Mouse (Mus musculus) embryonic facial prominence, embryonic 11.5 days (tissue): Measurements from ENCODE around the gene Prl2c3. TPM values are rescaled to one million over a fixed set of nuclear protein-coding genes. Genes with fewer than 3 reads are reported as not detected.
"Not testable (repeated sequence)": the region's sequence is repeated elsewhere in the genome, so short reads cannot be mapped to it uniquely, and the experiment has no call there.

Experiments
- ATAC-seq: fragments of 200-750 bp; cut with Nextera tagmentation; replicated peaks from 2 replicates; pipeline ENCODE4 v1.8.0; 2017; ENCODE audit warnings: low read depth; ENCODE audit not compliant: insufficient number of reproducible peaks, low FRiP score, low TSS enrichment
- DNase-seq: peaks from one replicate; pipeline ENCODE4 v3.0.0-alpha.2; 2015; ENCODE audit warnings: low spot score
- H3K27ac ChIP-seq: fragments of 300-500 bp; sonication (generic); replicated peaks from 2 replicates; pipeline ENCODE4 v1.5.1; 2014; ENCODE audit warnings: mild to moderate bottlenecking, low read depth, low read length, control low read depth
- H3K27me3 ChIP-seq: fragments of 300-500 bp; sonication (generic); 2 replicates; pipeline ENCODE4 v1.6.1; 2014; ENCODE audit warnings: mild to moderate bottlenecking, low read length, moderate library complexity, mixed read lengths; ENCODE audit not compliant: control insufficient read depth, insufficient read depth
- H3K36me3 ChIP-seq: fragments of 300-500 bp; sonication (generic); replicated peaks from 2 replicates; pipeline ENCODE4 v1.6.1; 2014; ENCODE audit warnings: low read depth, mild to moderate bottlenecking, low read length, moderate library complexity, mixed read lengths; ENCODE audit not compliant: control insufficient read depth, insufficient read depth
- H3K4me1 ChIP-seq: fragments of 300-500 bp; sonication (generic); 2 replicates; pipeline ENCODE4 v1.6.1; 2014; ENCODE audit warnings: low read length, mixed read lengths; ENCODE audit not compliant: control insufficient read depth, insufficient read depth
- H3K4me2 ChIP-seq: fragments of 300-500 bp; sonication (generic); 2 replicates; pipeline ENCODE4 v1.6.1; 2014; ENCODE audit warnings: low read depth, mild to moderate bottlenecking, control low read depth, low read length, moderate library complexity
- H3K4me3 ChIP-seq: fragments of 300-500 bp; sonication (generic); 2 replicates; pipeline ENCODE4 v1.5.1; 2014; ENCODE audit warnings: low read depth, low read length, control low read depth
- H3K9ac ChIP-seq: fragments of 300-500 bp; sonication (generic); replicated peaks from 2 replicates; pipeline ENCODE4 v1.6.1; 2014; ENCODE audit warnings: mild to moderate bottlenecking, control low read depth, low read length
- H3K9me3 ChIP-seq: fragments of 300-500 bp; sonication (generic); replicated peaks from 2 replicates; pipeline ENCODE4 v1.6.1; 2016; ENCODE audit warnings: mild to moderate bottlenecking, low read length, inconsistent platforms, mixed read lengths; ENCODE audit not compliant: control insufficient read depth
- WGBS: fragments of 180-500 bp; shearing (Covaris S2); extraction: QIAGEN DNeasy Blood & Tissue Kit; methylation state at CpG from one replicate; pipeline ENCODE4 v1.1.7; 2014; 5-methylcytosine and 5-hydroxymethylcytosine counted together
- polyA plus RNA-seq: library from polyadenylated mRNA; unstranded; fragments of >200 nt; fragmentation: Nextera tagmentation; extraction: Ambion mirVana; gene quantifications from 2 replicates; pipeline ENCODE4 v1.2.1, GENCODE M21; 2014

Prl2c3 gene
- 0.88 TPM in 1 of 2 replicates, not detected in the other for polyA plus RNA-seq

GRCm38 (mm10) chr13:12799979-12800378, at the start of gene Prl2c3:
TSS of gene Prl2c3 (minus strand) at chr13:12800079.
- WGBS: 76% methylated on average over 3 of the region's 3 CpGs
- not testable (repeated sequence) for DNase-seq, H3K9me3 ChIP-seq, H3K27me3 ChIP-seq, H3K27ac ChIP-seq, H3K4me3 ChIP-seq, H3K4me2 ChIP-seq, H3K9ac ChIP-seq, H3K4me1 ChIP-seq, H3K36me3 ChIP-seq, ATAC-seq

GRCm38 (mm10) chr13:12848254-12848653, 48.4 kb upstream of the Prl2c3 start:
- H3K9ac ChIP-seq, H3K9me3 ChIP-seq, H3K36me3 ChIP-seq, H3K4me3 ChIP-seq, H3K27me3 ChIP-seq, H3K27ac ChIP-seq, DNase-seq, H3K4me2 ChIP-seq, H3K4me1 ChIP-seq: not testable (repeated sequence)
- WGBS: 72% methylated on average over 4 of the region's 4 CpGs
- ATAC-seq: peak; percentile 50; the same call in 1 of the 2 replicates

GRCm38 (mm10) chr13:12844701-12845100, 44.8 kb upstream of the Prl2c3 start:
- H3K4me1 ChIP-seq, H3K27me3 ChIP-seq, H3K27ac ChIP-seq, H3K9me3 ChIP-seq, H3K36me3 ChIP-seq, H3K9ac ChIP-seq, H3K4me3 ChIP-seq, DNase-seq, H3K4me2 ChIP-seq: not testable (repeated sequence)
- 84% methylated on average over 1 of the region's 1 CpGs for WGBS
- ATAC-seq: 0 out of 2 replicates have a peak, but pooled peaks have one; percentile 31

- not testable (repeated sequence) for H3K36me3 ChIP-seq, H3K4me2 ChIP-seq, H3K9me3 ChIP-seq, H3K4me3 ChIP-seq, H3K27ac ChIP-seq, H3K9ac ChIP-seq, DNase-seq, H3K27me3 ChIP-seq, ATAC-seq, H3K4me1 ChIP-seq
- 68% methylated on average over 2 of the region's 2 CpGs for WGBS
Measured at GRCm38 (mm10) chr13:12837546-12837945, 37.7 kb upstream of the Prl2c3 start.

- DNase-seq (no peak), ATAC-seq (no peak)
- no peak overlapping the region for H3K9ac ChIP-seq
- H3K4me2 ChIP-seq: no peak overlapping the region
- no peaks in the 10 kb centered on the region for H3K27me3 ChIP-seq
- no peak overlapping the region for H3K27ac ChIP-seq
- H3K4me3 ChIP-seq: no peak overlapping the region
- H3K36me3 ChIP-seq: no peaks in the 10 kb centered on the region
- 74% methylated on average over 2 of the region's 2 CpGs for WGBS
- peaks cover 11% of the 10 kb centered on the region for H3K9me3 ChIP-seq
- no peaks in the 10 kb centered on the region for H3K4me1 ChIP-seq
Measured at GRCm38 (mm10) chr13:12831769-12832168, 31.9 kb upstream of the Prl2c3 start.

GRCm38 (mm10) chr13:12829031-12829430, 29.2 kb upstream of the Prl2c3 start:
- ATAC-seq (no peak), DNase-seq (no peak)
- Histone ChIP-seq H3K4me1 (no peaks in the 10 kb centered on the region), H3K27me3 (no peaks in the 10 kb centered on the region), H3K4me3 (no peak overlapping the region), H3K9ac (no peak overlapping the region), H3K4me2 (no peak overlapping the region), H3K36me3 (no peaks in the 10 kb centered on the region), H3K9me3 (peaks cover 17% of the 10 kb centered on the region), H3K27ac (no peak overlapping the region)
- WGBS: 85% methylated on average over 5 of the region's 5 CpGs

GRCm38 (mm10) chr13:12824500-12825176, 24.8 kb upstream of the Prl2c3 start:
- 71% methylated on average over 4 of the region's 4 CpGs for WGBS
- peaks cover 10% of the 10 kb centered on the region for H3K9me3 ChIP-seq
- ATAC-seq: peak; percentile 62

GRCm38 (mm10) chr13:12813734-12814424, 14.0 kb upstream of the Prl2c3 start:
- not testable (repeated sequence) for DNase-seq, H3K4me3 ChIP-seq, H3K27ac ChIP-seq, H3K4me1 ChIP-seq, H3K4me2 ChIP-seq, ATAC-seq, H3K9ac ChIP-seq, H3K27me3 ChIP-seq, H3K9me3 ChIP-seq, H3K36me3 ChIP-seq
- 82% methylated on average over 5 of the region's 5 CpGs for WGBS

More at GRCm38 (mm10) chr13:12824500-12825176, 24.8 kb upstream of the Prl2c3 start:
- not testable (repeated sequence) for H3K27me3 ChIP-seq, DNase-seq, H3K4me2 ChIP-seq, H3K27ac ChIP-seq, H3K36me3 ChIP-seq, H3K4me3 ChIP-seq, H3K4me1 ChIP-seq, H3K9ac ChIP-seq
